Mouse (Mus musculus) spleen, adult 2 months (tissue): ENCODE measurements at regions not wholly inside any gene's neighbourhood (a gene's known extent, or its start where the extent isn't known, plus 50 kb on each side); places are given as distances from the start of the nearest gene placed in this dataset.

ENCODE experiments used
- DNase-seq, 2 experiments: peaks; one replicate each; pipeline versions ENCODE4 v3.0.0 to v3.0.0-alpha.2; 2012 to 2021; ENCODE audit warnings: low spot score in 2 of 2, low read depth in 1 of 2
- H3K27ac ChIP-seq: fragments of 200-500 bp; 2 replicates; pipeline ENCODE4 v1.5.1; 2012; ENCODE audit warnings: low read length, inconsistent platforms; ENCODE audit not compliant: insufficient read depth
- H3K27me3 ChIP-seq: fragments of 200-500 bp; 2 replicates; pipeline ENCODE4 v1.6.1; 2012; ENCODE audit warnings: mild to moderate bottlenecking, moderate library complexity, low read length, inconsistent platforms; ENCODE audit not compliant: control insufficient read depth, insufficient read depth
- H3K36me3 ChIP-seq: fragments of 200-500 bp; 2 replicates; pipeline ENCODE4 v1.6.1; 2012; ENCODE audit warnings: mild to moderate bottlenecking, low read length, inconsistent platforms; ENCODE audit not compliant: control insufficient read depth, insufficient read depth
- H3K4me1 ChIP-seq: fragments of 200-500 bp; 2 replicates; pipeline ENCODE4 v1.6.1; 2011; ENCODE audit warnings: inconsistent platforms; ENCODE audit not compliant: control insufficient read depth, insufficient read depth, insufficient read length
- H3K4me3 ChIP-seq: fragments of 200-500 bp; 2 replicates; pipeline ENCODE4 v1.5.1; 2011; ENCODE audit warnings: mild to moderate bottlenecking, inconsistent platforms; ENCODE audit not compliant: insufficient read depth, insufficient read length; ENCODE audit errors: extremely low read depth
- CTCF ChIP-seq: fragments of 200-500 bp; IDR thresholded peaks from 2 replicates; pipeline ENCODE4 v1.5.1; 2011; ENCODE audit warnings: mild to moderate bottlenecking, inconsistent platforms; ENCODE audit not compliant: insufficient read depth, insufficient read length, insufficient replicate concordance; ENCODE audit errors: extremely low read depth
- POLR2A ChIP-seq: fragments of 200-500 bp; IDR thresholded peaks from 2 replicates; pipeline ENCODE4 v1.6.1; 2011; ENCODE audit warnings: low read depth, low read length, inconsistent platforms
- WGBS: fragments of 180-500 bp; shearing (Covaris S2); methylation state at CpG from one replicate; pipeline ENCODE4 v1.1.7; 2018; 5-methylcytosine and 5-hydroxymethylcytosine counted together

GRCm38 (mm10) chr3:50813760-50814400, 370.5 kb upstream of the Slc7a11 start:
- Histone ChIP-seq H3K27ac (no peak overlapping the region), H3K27me3 (no peaks in the 10 kb centered on the region), H3K4me1 (no peaks in the 10 kb centered on the region), H3K4me3 (no peak overlapping the region), H3K36me3 (no peaks in the 10 kb centered on the region)
- no peak for DNase-seq
- WGBS, result 83% methylated on average over 5 of the region's 5 CpGs
- no peak for TF ChIP-seq CTCF
- TF ChIP-seq POLR2A, result no peak

GRCm38 (mm10) chr3:50815716-50816115, 372.3 kb upstream of the Slc7a11 start:
- Histone ChIP-seq H3K4me1 (no peaks in the 10 kb centered on the region), H3K4me3 (no peak overlapping the region), H3K27me3 (no peaks in the 10 kb centered on the region), H3K27ac (no peak overlapping the region), H3K36me3 (no peaks in the 10 kb centered on the region)
- no peak for DNase-seq
- 80% methylated on average over 10 of the region's 10 CpGs for WGBS
- TF ChIP-seq CTCF (no peak), POLR2A (no peak)

- no peak for TF ChIP-seq POLR2A
- no peak for TF ChIP-seq CTCF
- Histone ChIP-seq H3K27me3 (no peaks in the 10 kb centered on the region), H3K36me3 (no peaks in the 10 kb centered on the region), H3K4me1 (no peaks in the 10 kb centered on the region), H3K27ac (no peak overlapping the region), H3K4me3 (no peak overlapping the region)
- WGBS, result 79% methylated on average over 8 of the region's 8 CpGs
- DNase-seq, result no peak
Observed at GRCm38 (mm10) chr3:50816479-50816878, 373.1 kb upstream of the Slc7a11 start.

- no peak for DNase-seq
- 70% methylated on average over 3 of the region's 3 CpGs for WGBS
- Histone ChIP-seq H3K4me3 (no peak overlapping the region), H3K4me1 (no peaks in the 10 kb centered on the region), H3K27ac (no peak overlapping the region), H3K27me3 (no peaks in the 10 kb centered on the region), H3K36me3 (no peaks in the 10 kb centered on the region)
- TF ChIP-seq POLR2A, result no peak
- TF ChIP-seq CTCF, result no peak
Observed at GRCm38 (mm10) chr3:50817361-50817760, 373.9 kb upstream of the Slc7a11 start.

DNA sequence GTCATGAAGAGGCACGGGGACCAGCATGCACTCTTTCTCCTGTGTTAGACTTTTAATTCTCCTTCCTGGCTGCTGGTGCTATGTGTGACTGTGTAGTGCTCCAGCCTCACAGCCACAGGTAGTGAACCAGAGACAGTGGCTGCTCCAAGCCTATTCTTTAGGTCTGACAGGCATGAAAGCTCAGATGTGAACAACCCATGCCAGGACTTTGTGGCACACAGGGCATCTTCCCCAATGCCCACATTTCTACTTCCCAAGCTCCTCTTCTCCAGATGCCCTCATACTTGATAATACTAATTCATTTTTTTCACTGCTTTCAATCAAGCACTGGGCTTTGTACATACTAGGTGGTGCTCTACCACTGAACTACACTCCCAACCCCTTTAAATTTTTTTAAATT, 377.4 kb upstream of the Slc7a11 start:
- Histone ChIP-seq H3K4me1 (no peaks in the 10 kb centered on the region), H3K4me3 (no peak overlapping the region), H3K27ac (no peak overlapping the region), H3K36me3 (no peaks in the 10 kb centered on the region), H3K27me3 (no peaks in the 10 kb centered on the region)
- 85% methylated on average over 1 of the region's 1 CpGs for WGBS
- TF ChIP-seq CTCF (no peak), POLR2A (no peak)
- DNase-seq, result no peak

DNA sequence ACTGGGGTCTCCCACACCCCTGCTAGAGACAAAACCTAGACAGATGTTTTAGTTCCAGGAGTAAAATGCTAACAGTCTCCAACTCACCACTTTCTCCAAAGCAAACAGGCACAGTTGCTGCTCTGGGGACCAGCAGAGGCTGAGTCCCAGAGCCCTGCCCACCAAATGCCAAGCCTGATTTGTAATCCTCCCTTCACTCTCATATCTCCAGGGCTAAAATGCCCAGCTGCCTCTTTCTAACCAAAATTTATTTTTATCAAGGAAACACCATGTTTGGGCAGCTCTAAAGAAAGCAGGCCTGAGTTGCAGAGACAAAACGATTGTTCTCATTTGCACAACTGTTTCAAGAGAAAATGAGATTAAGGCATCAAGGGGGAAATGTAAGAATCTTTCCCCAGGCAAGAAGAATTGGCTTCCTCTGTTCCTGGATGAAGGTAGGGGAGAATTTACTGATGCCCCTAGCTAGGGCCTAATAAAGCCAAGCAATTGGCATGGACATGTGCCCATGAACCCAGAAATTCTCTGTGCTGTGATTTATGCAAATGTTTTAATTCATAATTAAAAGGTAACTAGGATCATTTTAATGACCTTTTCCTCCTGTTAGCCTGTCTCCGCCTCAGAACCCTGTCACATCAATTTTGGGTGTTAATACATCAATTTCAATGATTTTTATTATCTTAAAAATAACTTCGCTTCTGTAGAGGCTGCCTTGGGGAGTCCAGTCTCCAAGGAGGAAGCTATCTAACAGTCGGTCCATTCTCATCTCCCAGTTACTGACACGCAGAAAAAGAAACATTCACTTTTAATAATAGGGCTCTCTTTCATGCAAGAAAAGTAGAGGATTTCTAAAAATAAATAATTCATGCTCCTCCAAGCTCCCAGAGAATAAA, 382.4 kb upstream of the Slc7a11 start:
- H3K4me1 ChIP-seq, result no peaks in the 10 kb centered on the region
- no peaks in the 10 kb centered on the region for H3K27me3 ChIP-seq
- H3K4me3 ChIP-seq, result no peak overlapping the region
- WGBS, result 85% methylated on average over 5 of the region's 5 CpGs
- no peaks in the 10 kb centered on the region for H3K36me3 ChIP-seq
- TF ChIP-seq CTCF, result no peak
- TF ChIP-seq POLR2A, result no peak
- DNase-seq, result no peak
- no peak overlapping the region for H3K27ac ChIP-seq

DNA sequence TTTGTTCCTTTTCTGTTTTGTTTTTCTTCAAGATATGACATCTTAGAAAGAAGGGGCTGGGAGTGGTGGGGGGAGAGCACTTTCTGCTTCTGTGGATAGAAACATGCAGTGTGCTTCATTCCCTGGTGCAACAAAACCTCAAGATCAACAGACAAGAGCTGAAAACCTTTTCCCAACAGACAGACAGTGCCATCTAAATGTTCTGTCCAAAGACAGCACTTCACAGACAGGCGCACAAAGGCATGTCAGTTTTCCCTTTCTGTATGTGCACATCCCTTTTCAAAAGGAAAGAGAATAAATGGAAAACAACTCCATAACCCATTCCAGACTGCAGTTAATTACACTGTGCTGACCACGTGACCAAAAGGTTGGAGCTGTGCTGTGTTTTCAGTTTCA, 383.0 kb upstream of the Slc7a11 start:
- no peaks in the 10 kb centered on the region for H3K4me1 ChIP-seq
- 81% methylated on average over 2 of the region's 2 CpGs for WGBS
- H3K36me3 ChIP-seq, result no peaks in the 10 kb centered on the region
- DNase-seq, result no peak
- H3K27me3 ChIP-seq, result no peaks in the 10 kb centered on the region
- no peak overlapping the region for H3K4me3 ChIP-seq
- H3K27ac ChIP-seq, result no peak overlapping the region
- no peak for TF ChIP-seq CTCF
- no peak for TF ChIP-seq POLR2A
